Mouse (Mus musculus) heart, adult 9 months (tissue): ENCODE data around the gene Skint2.

Source experiments
- DNase-seq, 2 experiments: peaks; one replicate each; pipeline ENCODE4 v3.0.0; 2022; ENCODE audit warnings: low spot score in 2 of 2

Gene Skint2

DNA sequence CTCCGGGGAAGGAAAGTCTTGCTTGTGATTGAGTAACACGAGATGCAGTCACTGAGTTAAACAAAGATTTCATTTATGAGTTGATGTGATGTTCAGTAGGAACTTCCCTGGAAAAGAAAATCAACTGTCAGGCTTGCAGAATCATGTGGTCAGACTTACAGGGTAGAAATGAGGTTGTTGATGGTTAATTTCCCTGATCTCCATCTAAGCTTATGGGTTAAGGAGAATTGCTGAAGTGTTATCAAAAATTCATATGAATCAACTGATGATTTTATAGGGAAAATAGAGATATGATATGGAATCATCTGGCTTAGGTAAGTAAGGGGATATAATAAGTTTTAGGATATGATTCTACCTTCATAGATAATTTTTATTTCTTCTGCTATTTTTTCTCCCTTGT, at the start of gene Skint2:
TSS of gene Skint2 (plus strand) at position 301 of the 400 bp plus-strand sequence.
- no peak for DNase-seq
